Mouse (Mus musculus) C2C12 (cell line): ENCODE results near the gene Mdk.

Experiments used
- CTCF ChIP-seq: IDR thresholded peaks from one replicate; pipeline ENCODE4 v1.5.1; 2011; ENCODE audit not compliant: control insufficient read depth, insufficient read depth, insufficient read length
- MAX ChIP-seq: IDR thresholded peaks from one replicate; pipeline ENCODE4 v1.6.1; 2011; ENCODE audit warnings: mild to moderate bottlenecking, control low read depth
- MYOD1 ChIP-seq: IDR thresholded peaks from one replicate; pipeline ENCODE4 v1.6.1; 2011; ENCODE audit warnings: low read depth; ENCODE audit not compliant: control insufficient read depth, insufficient read length

- TF ChIP-seq CTCF, result no peak
- TF ChIP-seq MAX, result no peak
- TF ChIP-seq MYOD1, result no peak
Observed at GRCm38 (mm10) chr2:91955121-91955591, 23.1 kb upstream of the Mdk start.
